16 mouse cellular contexts compared by ENCODE assay signal in genomic region chr12:92004391-92005094, GRCm38 (mm10).
DNase-seq lines count a peak whose midpoint lies in the region; ATAC-seq and TF ChIP-seq lines count a peak whose summit lies in the region.
"Had no signal": no experiment of that assay in that cellular context is flagged by ENCODE, and none has a peak within 500 bp of the region (broad histone marks: within the 10 kb centered on the region; RNA-seq: fewer than 3 reads in every experiment).

No protein-coding gene starts in this region.

- H3K9me3 ChIP-seq in kidney, postnatal 0 days (replicated peaks; ENCODE audit: low read length), result no peaks in the 10 kb centered on the region
- no peaks in the 10 kb centered on the region for H3K9me3 ChIP-seq in embryonic facial prominence, embryonic 10.5 days
- H3K9me3 ChIP-seq in forebrain, embryonic 15.5 days, result no peaks in the 10 kb centered on the region
- no peaks in the 10 kb centered on the region for H3K9me3 ChIP-seq in limb, embryonic 13.5 days
- H3K9me3 ChIP-seq: heart, embryonic 10.5 days had no signal

- H3K9ac ChIP-seq in kidney, postnatal 0 days (ENCODE audit: low read depth, low read length), result no peak overlapping the region
- no peak overlapping the region for H3K9ac ChIP-seq in forebrain, embryonic 15.5 days (replicated peaks)
- H3K9ac ChIP-seq in limb, embryonic 13.5 days, result no peak overlapping the region

- no peak overlapping the region for H3K27ac ChIP-seq in kidney, postnatal 0 days
- no peak overlapping the region for H3K27ac ChIP-seq in embryonic facial prominence, embryonic 10.5 days (replicated peaks)
- H3K27ac ChIP-seq in forebrain, embryonic 15.5 days (replicated peaks), result peak overlapping the region; percentile 83
- H3K27ac ChIP-seq in limb, embryonic 13.5 days, result no peak overlapping the region
- H3K27ac ChIP-seq: heart, embryonic 10.5 days; layer of hippocampus, adult 2 months had no signal

- no peaks in the 10 kb centered on the region for H3K36me3 ChIP-seq in kidney, postnatal 0 days (ENCODE audit: insufficient read depth, low read length)
- H3K36me3 ChIP-seq in embryonic facial prominence, embryonic 10.5 days (replicated peaks), result no peaks in the 10 kb centered on the region
- no peaks in the 10 kb centered on the region for H3K36me3 ChIP-seq in forebrain, embryonic 15.5 days
- no peaks in the 10 kb centered on the region for H3K36me3 ChIP-seq in limb, embryonic 13.5 days
- H3K36me3 ChIP-seq: heart, embryonic 10.5 days had no signal

- 32% methylated on average over 12 of the region's 12 CpGs for WGBS in kidney, postnatal 0 days
- 36% methylated on average over 12 of the region's 12 CpGs for WGBS in embryonic facial prominence, embryonic 10.5 days
- WGBS in forebrain, embryonic 15.5 days, result 14% methylated on average over 12 of the region's 12 CpGs
- WGBS in limb, embryonic 13.5 days, result 17% methylated on average over 12 of the region's 12 CpGs

- no peaks in the 10 kb centered on the region for H3K4me1 ChIP-seq in kidney, postnatal 0 days (replicated peaks; ENCODE audit: insufficient read depth, low read length)
- peaks cover 9% of the 10 kb centered on the region for H3K4me1 ChIP-seq in embryonic facial prominence, embryonic 10.5 days
- H3K4me1 ChIP-seq in forebrain, embryonic 15.5 days, result peaks cover 15% of the 10 kb centered on the region
- H3K4me1 ChIP-seq in limb, embryonic 13.5 days, result peaks cover 13% of the 10 kb centered on the region
- H3K4me1 ChIP-seq: heart, embryonic 10.5 days had no signal

- no peak overlapping the region for H3K4me3 ChIP-seq in kidney, postnatal 0 days (replicated peaks; ENCODE audit: low read depth, low read length)
- H3K4me3 ChIP-seq in embryonic facial prominence, embryonic 10.5 days, result no peak overlapping the region
- no peak overlapping the region for H3K4me3 ChIP-seq in forebrain, embryonic 15.5 days
- H3K4me3 ChIP-seq in limb, embryonic 13.5 days, result no peak overlapping the region
- H3K4me3 ChIP-seq: heart, embryonic 10.5 days; layer of hippocampus, adult 2 months had no signal

- no peak for ATAC-seq in kidney, postnatal 0 days (replicated peaks; ENCODE audit: low FRiP score, low read depth)
- ATAC-seq in forebrain, embryonic 15.5 days (replicated peaks), result peak; percentile 96
- no peak for ATAC-seq in limb, embryonic 13.5 days (ENCODE audit: low FRiP score, low read depth)

- no peak for TF ChIP-seq CTCF in kidney, postnatal 0 days (IDR thresholded peaks at IDR 0.05; ENCODE audit: low read depth)

- peak; percentile 29 for DNase-seq in kidney, postnatal 0 days (ENCODE audit: low spot score)
- DNase-seq in kidney, postnatal 10 days, result no peak
- peak; percentile 23 for DNase-seq in embryonic facial prominence, embryonic 10.5 days (ENCODE audit: low spot score)
- DNase-seq in cerebellum, postnatal 25 days, result no peak
- no peak for DNase-seq in adipocyte (ENCODE audit: low spot score)
- DNase-seq in layer of hippocampus, postnatal 10 days (ENCODE audit: low spot score in 2 of 2), result no peak
- DNase-seq: adrenal gland, postnatal 25 days; gastrocnemius, postnatal 14 days; heart, postnatal 36 days; kidney, adult 18-20 months; right cerebral cortex, postnatal 25 days had no signal

- H3K4me2 ChIP-seq in kidney, postnatal 0 days (ENCODE audit: low read length), result no peak overlapping the region
- peak overlapping the region; percentile 13 for H3K4me2 ChIP-seq in forebrain, embryonic 15.5 days (replicated peaks)
- H3K4me2 ChIP-seq in limb, embryonic 13.5 days (replicated peaks), result peak overlapping the region; percentile 9; the same call in 1 of the 2 replicates
- H3K4me2 ChIP-seq: liver, embryonic 11.5 days had no signal

- no peaks in the 10 kb centered on the region for H3K27me3 ChIP-seq in kidney, postnatal 0 days (ENCODE audit: insufficient read depth, low read length)
- no peaks in the 10 kb centered on the region for H3K27me3 ChIP-seq in embryonic facial prominence, embryonic 10.5 days (replicated peaks; ENCODE audit: low read depth, poor library complexity, severe bottlenecking)
- no peaks in the 10 kb centered on the region for H3K27me3 ChIP-seq in forebrain, embryonic 15.5 days
- H3K27me3 ChIP-seq in limb, embryonic 13.5 days, result no peaks in the 10 kb centered on the region

Comparison
In these comparisons a context has a peak if more than half of its experiments do, and no peak if none do; other contexts are left out.
1. DNase-seq: peak in kidney, postnatal 0 days (single experiment) and embryonic facial prominence, embryonic 10.5 days (single experiment); none in kidney, postnatal 10 days (single experiment), cerebellum, postnatal 25 days (0 of 2), adipocyte (single experiment) and layer of hippocampus, postnatal 10 days (0 of 2).